8 mouse cellular contexts compared by ENCODE assay signal in genomic region chr6:128849902-128850301, GRCm38 (mm10). TPM values are rescaled to one million over a fixed set of nuclear protein-coding genes. Genes with fewer than 3 reads are reported as not detected.
DNase-seq lines count a peak whose midpoint lies in the region; ATAC-seq and TF ChIP-seq lines count a peak whose summit lies in the region.

No protein-coding gene starts in this region.

- peaks cover 46% of the 10 kb centered on the region for H3K4me1 ChIP-seq in bone marrow macrophage, adult 2 months (ENCODE audit: control insufficient read depth, insufficient read depth, low read length)
- H3K4me1 ChIP-seq in forebrain, postnatal 0 days (ENCODE audit: insufficient read depth), result no peaks in the 10 kb centered on the region
- peaks cover 16% of the 10 kb centered on the region for H3K4me1 ChIP-seq in lung, embryonic 15.5 days
- H3K4me1 ChIP-seq in small intestine, adult 2 months (ENCODE audit: control insufficient read depth, insufficient read depth, insufficient read length, low read length), result peaks cover 5% of the 10 kb centered on the region; the same call in 1 of the 2 replicates

- H3K27ac ChIP-seq in bone marrow macrophage, adult 2 months (ENCODE audit: insufficient read depth, low read depth, low read length), result peak overlapping the region; percentile 87
- H3K27ac ChIP-seq in forebrain, postnatal 0 days (ENCODE audit: low read depth, low read length), result no peak overlapping the region
- H3K27ac ChIP-seq in lung, embryonic 15.5 days, result peak overlapping the region; percentile 60; the same call in 1 of the 2 replicates
- H3K27ac ChIP-seq in small intestine, adult 2 months (ENCODE audit: insufficient read depth, low read depth, low read length), result no peak overlapping the region

- H3K9ac ChIP-seq in forebrain, postnatal 0 days, result no peak overlapping the region
- H3K9ac ChIP-seq in lung, embryonic 15.5 days, result no peak overlapping the region

- no peaks in the 10 kb centered on the region for H3K36me3 ChIP-seq in forebrain, postnatal 0 days (ENCODE audit: insufficient read depth)
- H3K36me3 ChIP-seq in lung, embryonic 15.5 days, result no peaks in the 10 kb centered on the region
- H3K36me3 ChIP-seq in small intestine, adult 2 months (ENCODE audit: control insufficient read depth, insufficient read depth, low read length), result no peaks in the 10 kb centered on the region

- intact Hi-C loops in left cerebral cortex, postnatal 10 days (cut with DNase I), result loop anchor here (2.0 to 5.0 kb wide), 4 partner anchors 41 to 517 kb away; partner anchors contain the start of gene BC035044

- ATAC-seq in forebrain, postnatal 0 days, result peak; percentile 26
- no peak for ATAC-seq in lung, embryonic 15.5 days (ENCODE audit: borderline replicate concordance, extremely low read depth, low FRiP score, low TSS enrichment)

- H3K4me3 ChIP-seq in bone marrow macrophage, adult 2 months (ENCODE audit: insufficient read depth, low read length), result no peak overlapping the region
- H3K4me3 ChIP-seq in forebrain, postnatal 0 days (ENCODE audit: low read depth, low read length), result no peak overlapping the region
- H3K4me3 ChIP-seq in lung, embryonic 15.5 days, result no peak overlapping the region
- no peak overlapping the region for H3K4me3 ChIP-seq in small intestine, adult 2 months (ENCODE audit: low read depth, low read length)

- WGBS in forebrain, postnatal 0 days, result 51% methylated on average over 2 of the region's 2 CpGs
- 58% methylated on average over 2 of the region's 2 CpGs for WGBS in lung, embryonic 15.5 days
- 48% methylated on average over 2 of the region's 2 CpGs for WGBS in small intestine, adult 2 months

- DNase-seq in adrenal gland, adult 2 months, result peak; percentile 68
- DNase-seq in adrenal gland, postnatal 4 days (ENCODE audit: low spot score in 2 of 2), result no peak
- peak; percentile 39 to 43 for DNase-seq in left cerebral cortex, postnatal 10 days (ENCODE audit: extremely low spot score in 1 of 2, low spot score in 2 of 2)
- DNase-seq in left cerebral cortex, adult 11 months (ENCODE audit: low spot score), result no peak
- DNase-seq in forebrain, postnatal 0 days, result peak; percentile 76

- TF ChIP-seq POLR2A in bone marrow macrophage, adult 2 months (IDR thresholded peaks at IDR 0.05; ENCODE audit: borderline replicate concordance, low read depth, low read length), result no peak
- no peak for TF ChIP-seq POLR2A in small intestine, adult 2 months (IDR thresholded peaks at IDR 0.05; ENCODE audit: low read depth, low read length)

- H3K4me2 ChIP-seq in forebrain, postnatal 0 days (ENCODE audit: low read depth), result no peak overlapping the region
- no peak overlapping the region for H3K4me2 ChIP-seq in lung, embryonic 15.5 days

- no peaks in the 10 kb centered on the region for H3K9me3 ChIP-seq in forebrain, postnatal 0 days (ENCODE audit: low read length)
- H3K9me3 ChIP-seq in lung, embryonic 15.5 days, result no peaks in the 10 kb centered on the region

- TF ChIP-seq CTCF in bone marrow macrophage, adult 2 months (IDR thresholded peaks at IDR 0.05; ENCODE audit: low read depth, low read length), result peak; percentile 55; the same call in 1 of the 2 replicates
- TF ChIP-seq CTCF in forebrain, postnatal 0 days (IDR thresholded peaks at IDR 0.05; ENCODE audit: low read depth), result peak; percentile 75
- peak; percentile 75; the same call in 1 of the 2 replicates for TF ChIP-seq CTCF in small intestine, adult 2 months (IDR thresholded peaks at IDR 0.05; ENCODE audit: extremely low read depth, insufficient read length, insufficient replicate concordance, low read depth, low read length)

- no peaks in the 10 kb centered on the region for H3K27me3 ChIP-seq in forebrain, postnatal 0 days (ENCODE audit: insufficient read depth, low read length)
- H3K27me3 ChIP-seq in lung, embryonic 15.5 days, result no peaks in the 10 kb centered on the region
- no peaks in the 10 kb centered on the region for H3K27me3 ChIP-seq in small intestine, adult 2 months (ENCODE audit: control insufficient read depth, insufficient read depth, low read length)

RNA-seq across cellular contexts. Expression of gene Klrb1b, which starts 23.8 kb away (rescaled TPM):
- total RNA-seq in adrenal gland, adult 2 months (2021), result under 1 TPM; 0.66 to 0.79 TPM
- polyA plus RNA-seq in adrenal gland, adult 2 months (2012; rRNA removed), result 0.12 TPM in 1 of 2 replicates, not detected in the other
- under 1 TPM in 1 of 2 experiments, not detected in 1; 0.79 TPM for total RNA-seq in adrenal gland, postnatal 4 days (2021)
- not detected for total RNA-seq in left cerebral cortex, postnatal 10 days (2021)
- polyA plus RNA-seq in bone marrow macrophage, adult 2 months (2012; ENCODE audit: insufficient read depth, insufficient read length, missing spikeins), result not detected in 2 replicates
- not detected in 2 replicates for total RNA-seq in forebrain, postnatal 0 days (2014; rRNA removed)
- polyA plus RNA-seq in forebrain, postnatal 0 days (2015; fragmentation: Nextera tagmentation; extraction: Ambion mirVana), result not detected in 2 replicates
- 0.16 and 0.18 TPM in 2 replicates for polyA plus RNA-seq in lung, embryonic 15.5 days (2015; fragmentation: Nextera tagmentation; extraction: Ambion mirVana)
- polyA plus RNA-seq in small intestine, adult 2 months (2012; rRNA removed), result 0.25 TPM in 1 of 2 replicates, not detected in the other

RNA-seq across cellular contexts. Expression of gene Gm44511, which starts 23.8 kb away (rescaled TPM):
- total RNA-seq in adrenal gland, adult 2 months (2021), result not detected
- not detected in 2 replicates for polyA plus RNA-seq in adrenal gland, adult 2 months (2012; rRNA removed)
- total RNA-seq in adrenal gland, postnatal 4 days (2021), result not detected
- not detected for total RNA-seq in left cerebral cortex, postnatal 10 days (2021)
- polyA plus RNA-seq in bone marrow macrophage, adult 2 months (2012; ENCODE audit: insufficient read depth, insufficient read length, missing spikeins), result not detected in 2 replicates
- total RNA-seq in forebrain, postnatal 0 days (2014; rRNA removed), result not detected in 2 replicates
- polyA plus RNA-seq in forebrain, postnatal 0 days (2015; fragmentation: Nextera tagmentation; extraction: Ambion mirVana), result not detected in 2 replicates
- not detected in 2 replicates for polyA plus RNA-seq in lung, embryonic 15.5 days (2015; fragmentation: Nextera tagmentation; extraction: Ambion mirVana)
- 0.46 TPM in 1 of 2 replicates, not detected in the other for polyA plus RNA-seq in small intestine, adult 2 months (2012; rRNA removed)

RNA-seq across cellular contexts. Expression of gene Clec2i, which starts 37.5 kb away (rescaled TPM):
- total RNA-seq in adrenal gland, adult 2 months (2021), result under 1 TPM in 1 of 2 experiments, not detected in 1; 0.21 TPM
- polyA plus RNA-seq in adrenal gland, adult 2 months (2012; rRNA removed), result not detected in 2 replicates
- under 1 TPM in 1 of 2 experiments, not detected in 1; 0.23 TPM for total RNA-seq in adrenal gland, postnatal 4 days (2021)
- not detected for total RNA-seq in left cerebral cortex, postnatal 10 days (2021)
- polyA plus RNA-seq in bone marrow macrophage, adult 2 months (2012; ENCODE audit: insufficient read depth, insufficient read length, missing spikeins), result 4.0 and 7.6 TPM in 2 replicates
- not detected in 2 replicates for total RNA-seq in forebrain, postnatal 0 days (2014; rRNA removed)
- polyA plus RNA-seq in forebrain, postnatal 0 days (2015; fragmentation: Nextera tagmentation; extraction: Ambion mirVana), result 0.11 TPM in 1 of 2 replicates, not detected in the other
- polyA plus RNA-seq in lung, embryonic 15.5 days (2015; fragmentation: Nextera tagmentation; extraction: Ambion mirVana), result 0.24 and 0.32 TPM in 2 replicates
- polyA plus RNA-seq in small intestine, adult 2 months (2012; rRNA removed), result 0.03 TPM in 1 of 2 replicates, not detected in the other

RNA-seq across cellular contexts. Expression of gene BC035044, which starts 41.0 kb away (rescaled TPM):
- under 1 TPM; 0.17 to 0.38 TPM for total RNA-seq in adrenal gland, adult 2 months (2021)
- polyA plus RNA-seq in adrenal gland, adult 2 months (2012; rRNA removed), result 0.06 and 0.52 TPM in 2 replicates
- total RNA-seq in adrenal gland, postnatal 4 days (2021), result 1 to 10 TPM in 1 of 2 experiments, under 1 TPM in 1; 0.67 to 1.7 TPM
- total RNA-seq in left cerebral cortex, postnatal 10 days (2021), result 1 to 10 TPM; 1.5 to 1.7 TPM
- polyA plus RNA-seq in bone marrow macrophage, adult 2 months (2012; ENCODE audit: insufficient read depth, insufficient read length, missing spikeins), result 1.4 and 1.5 TPM in 2 replicates
- total RNA-seq in forebrain, postnatal 0 days (2014; rRNA removed), result 0.38 and 0.54 TPM in 2 replicates
- 0.36 and 0.41 TPM in 2 replicates for polyA plus RNA-seq in forebrain, postnatal 0 days (2015; fragmentation: Nextera tagmentation; extraction: Ambion mirVana)
- polyA plus RNA-seq in lung, embryonic 15.5 days (2015; fragmentation: Nextera tagmentation; extraction: Ambion mirVana), result 0.83 and 1.4 TPM in 2 replicates
- 0.52 and 0.74 TPM in 2 replicates for polyA plus RNA-seq in small intestine, adult 2 months (2012; rRNA removed)

Comparison
In these comparisons a context has a peak if more than half of its experiments do, and no peak if none do; other contexts are left out.
1. DNase-seq: peak in adrenal gland, adult 2 months (single experiment), left cerebral cortex, postnatal 10 days (2 of 2) and forebrain, postnatal 0 days (single experiment); none in adrenal gland, postnatal 4 days (0 of 2) and left cerebral cortex, adult 11 months (single experiment).
2. H3K27ac ChIP-seq: peak in bone marrow macrophage, adult 2 months (single experiment) and lung, embryonic 15.5 days (single experiment); none in forebrain, postnatal 0 days (single experiment) and small intestine, adult 2 months (single experiment).
3. Peak in every context shown above with its lines, with median percentiles within 50 percentile points of each other: CTCF ChIP-seq.